Mouse (Mus musculus): Measurements from ENCODE around the gene Lats2.

DNA sequence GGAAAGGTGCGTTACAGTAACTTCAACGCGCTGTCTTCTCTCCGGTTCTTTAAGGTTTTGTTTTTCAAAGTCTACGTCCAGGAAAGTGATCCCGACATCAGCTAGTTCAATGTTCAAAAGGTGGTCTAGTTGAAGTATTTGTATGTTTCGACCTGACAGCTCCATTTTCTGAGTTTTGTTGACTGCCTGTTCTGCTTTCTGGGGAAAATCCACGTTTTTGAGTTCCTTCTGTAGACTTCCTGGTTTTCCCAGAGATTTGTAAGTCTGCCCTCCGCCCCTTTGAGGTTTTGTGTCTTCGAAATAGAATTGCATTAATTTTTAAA is 92.6 kb downstream of the Lats2 start:
- TF ChIP-seq CTCF (IDR thresholded peaks at IDR 0.05; ENCODE audit: low read depth) = no peak
- TF ChIP-seq EP300 (optimal IDR thresholded peaks at IDR 0.05) = no peak

All from stomach, postnatal 0 days (tissue).